Mouse (Mus musculus): ENCODE measurements at regions not wholly inside any gene's neighbourhood (a gene's known extent, or its start where the extent isn't known, plus 50 kb on each side); places are given as distances from the start of the nearest gene placed in this dataset.

GRCm38 (mm10) chr12:32683375-32683774 lies 136.0 kb upstream of the Nampt start:
- WGBS: 90% methylated on average over 2 of the region's 2 CpGs
- no peak overlapping the region for H3K27ac ChIP-seq (ENCODE audit: low read depth, low read length)
- no peak overlapping the region for H3K9ac ChIP-seq (ENCODE audit: low read depth, low read length)

GRCm38 (mm10) chr12:32685788-32686385 lies 133.5 kb upstream of the Nampt start:
- Histone ChIP-seq H3K4me3 (ENCODE audit: low read length) (no peak overlapping the region), H3K9me3 (ENCODE audit: control insufficient read depth, low read length) (no peaks in the 10 kb centered on the region), H3K36me3 (ENCODE audit: control insufficient read depth, insufficient read depth, low read length) (no peaks in the 10 kb centered on the region), H3K9ac (ENCODE audit: low read depth, low read length) (no peak overlapping the region), H3K4me1 (ENCODE audit: control insufficient read depth, insufficient read depth, low read length) (no peaks in the 10 kb centered on the region), H3K4me2 (replicated peaks; ENCODE audit: low read depth, low read length) (no peak overlapping the region), H3K27ac (ENCODE audit: low read depth, low read length) (no peak overlapping the region), H3K27me3 (ENCODE audit: control insufficient read depth, insufficient read depth, low read length) (no peaks in the 10 kb centered on the region)
- 84% methylated on average over 7 of the region's 7 CpGs for WGBS
- ATAC-seq (ENCODE audit: low FRiP score, low TSS enrichment): no peak

More at GRCm38 (mm10) chr12:32683375-32683774, 136.0 kb upstream of the Nampt start:
- H3K9me3 ChIP-seq (ENCODE audit: control insufficient read depth, low read length): no peaks in the 10 kb centered on the region
- no peak for ATAC-seq (ENCODE audit: low FRiP score, low TSS enrichment)
- H3K4me2 ChIP-seq (replicated peaks; ENCODE audit: low read depth, low read length): no peak overlapping the region
- H3K36me3 ChIP-seq (ENCODE audit: control insufficient read depth, insufficient read depth, low read length): no peaks in the 10 kb centered on the region
- H3K4me1 ChIP-seq (ENCODE audit: control insufficient read depth, insufficient read depth, low read length): no peaks in the 10 kb centered on the region
- H3K4me3 ChIP-seq (ENCODE audit: low read length): no peak overlapping the region
- no peaks in the 10 kb centered on the region for H3K27me3 ChIP-seq (ENCODE audit: control insufficient read depth, insufficient read depth, low read length)

- H3K9ac ChIP-seq (ENCODE audit: low read depth, low read length): no peak overlapping the region
- H3K27ac ChIP-seq (ENCODE audit: low read depth, low read length): no peak overlapping the region
- H3K36me3 ChIP-seq (ENCODE audit: control insufficient read depth, insufficient read depth, low read length): no peaks in the 10 kb centered on the region
- H3K4me2 ChIP-seq (replicated peaks; ENCODE audit: low read depth, low read length): no peak overlapping the region
- H3K27me3 ChIP-seq (ENCODE audit: control insufficient read depth, insufficient read depth, low read length): no peaks in the 10 kb centered on the region
- no peak overlapping the region for H3K4me3 ChIP-seq (ENCODE audit: low read length)
- no peak for ATAC-seq (ENCODE audit: low FRiP score, low TSS enrichment)
- H3K4me1 ChIP-seq (ENCODE audit: control insufficient read depth, insufficient read depth, low read length): no peaks in the 10 kb centered on the region
- H3K9me3 ChIP-seq (ENCODE audit: control insufficient read depth, low read length): no peaks in the 10 kb centered on the region
- WGBS: 92% methylated on average over 4 of the region's 4 CpGs
These were observed 130.0 kb upstream of the Nampt start for GRCm38 (mm10) chr12:32689361-32689760.

GRCm38 (mm10) chr12:32690096-32690495 lies 129.2 kb upstream of the Nampt start:
- H3K4me3 ChIP-seq (ENCODE audit: low read length): no peak overlapping the region
- no peaks in the 10 kb centered on the region for H3K27me3 ChIP-seq (ENCODE audit: control insufficient read depth, insufficient read depth, low read length)
- 83% methylated on average over 2 of the region's 2 CpGs for WGBS
- no peak for ATAC-seq (ENCODE audit: low FRiP score, low TSS enrichment)
- H3K4me2 ChIP-seq (replicated peaks; ENCODE audit: low read depth, low read length): no peak overlapping the region
- no peaks in the 10 kb centered on the region for H3K9me3 ChIP-seq (ENCODE audit: control insufficient read depth, low read length)
- H3K36me3 ChIP-seq (ENCODE audit: control insufficient read depth, insufficient read depth, low read length): no peaks in the 10 kb centered on the region
- H3K9ac ChIP-seq (ENCODE audit: low read depth, low read length): no peak overlapping the region
- H3K4me1 ChIP-seq (ENCODE audit: control insufficient read depth, insufficient read depth, low read length): no peaks in the 10 kb centered on the region
- H3K27ac ChIP-seq (ENCODE audit: low read depth, low read length): no peak overlapping the region

- 39% methylated on average over 8 of the region's 8 CpGs for WGBS
- no peaks in the 10 kb centered on the region for H3K9me3 ChIP-seq (ENCODE audit: control insufficient read depth, low read length)
- no peaks in the 10 kb centered on the region for H3K36me3 ChIP-seq (ENCODE audit: control insufficient read depth, insufficient read depth, low read length)
- H3K4me1 ChIP-seq (ENCODE audit: control insufficient read depth, insufficient read depth, low read length): no peaks in the 10 kb centered on the region
- H3K27ac ChIP-seq (ENCODE audit: low read depth, low read length): no peak overlapping the region
- H3K4me3 ChIP-seq (ENCODE audit: low read length): no peak overlapping the region
- H3K27me3 ChIP-seq (ENCODE audit: control insufficient read depth, insufficient read depth, low read length): no peaks in the 10 kb centered on the region
- peak; percentile 71; the same call in 1 of the 2 replicates for ATAC-seq (ENCODE audit: low FRiP score, low TSS enrichment)
- no peak overlapping the region for H3K4me2 ChIP-seq (replicated peaks; ENCODE audit: low read depth, low read length)
- no peak overlapping the region for H3K9ac ChIP-seq (ENCODE audit: low read depth, low read length)
These were observed 127.1 kb upstream of the Nampt start for GRCm38 (mm10) chr12:32692081-32692819.

GRCm38 (mm10) chr12:32692962-32693361 lies 126.4 kb upstream of the Nampt start:
- H3K36me3 ChIP-seq (ENCODE audit: control insufficient read depth, insufficient read depth, low read length): no peaks in the 10 kb centered on the region
- H3K4me1 ChIP-seq (ENCODE audit: control insufficient read depth, insufficient read depth, low read length): no peaks in the 10 kb centered on the region
- no peak overlapping the region for H3K27ac ChIP-seq (ENCODE audit: low read depth, low read length)
- ATAC-seq (ENCODE audit: low FRiP score, low TSS enrichment): no peak
- H3K9me3 ChIP-seq (ENCODE audit: control insufficient read depth, low read length): no peaks in the 10 kb centered on the region
- no peak overlapping the region for H3K4me2 ChIP-seq (replicated peaks; ENCODE audit: low read depth, low read length)
- no peak overlapping the region for H3K4me3 ChIP-seq (ENCODE audit: low read length)
- H3K9ac ChIP-seq (ENCODE audit: low read depth, low read length): no peak overlapping the region
- no peaks in the 10 kb centered on the region for H3K27me3 ChIP-seq (ENCODE audit: control insufficient read depth, insufficient read depth, low read length)
- WGBS: 42% methylated on average over 7 of the region's 7 CpGs

- ATAC-seq (ENCODE audit: low FRiP score, low TSS enrichment): no peak
- H3K27ac ChIP-seq (ENCODE audit: low read depth, low read length): no peak overlapping the region
- H3K4me3 ChIP-seq (ENCODE audit: low read length): no peak overlapping the region
- H3K9ac ChIP-seq (ENCODE audit: low read depth, low read length): no peak overlapping the region
- no peaks in the 10 kb centered on the region for H3K27me3 ChIP-seq (ENCODE audit: control insufficient read depth, insufficient read depth, low read length)
- no peaks in the 10 kb centered on the region for H3K36me3 ChIP-seq (ENCODE audit: control insufficient read depth, insufficient read depth, low read length)
- H3K4me1 ChIP-seq (ENCODE audit: control insufficient read depth, insufficient read depth, low read length): no peaks in the 10 kb centered on the region
- WGBS: 87% methylated on average over 1 of the region's 1 CpGs
- no peak overlapping the region for H3K4me2 ChIP-seq (replicated peaks; ENCODE audit: low read depth, low read length)
- no peaks in the 10 kb centered on the region for H3K9me3 ChIP-seq (ENCODE audit: control insufficient read depth, low read length)
These were observed 125.7 kb upstream of the Nampt start for GRCm38 (mm10) chr12:32693678-32694077.

- no peak overlapping the region for H3K27ac ChIP-seq (ENCODE audit: low read depth, low read length)
- H3K9me3 ChIP-seq (ENCODE audit: control insufficient read depth, low read length): no peaks in the 10 kb centered on the region
- no peaks in the 10 kb centered on the region for H3K4me1 ChIP-seq (ENCODE audit: control insufficient read depth, insufficient read depth, low read length)
- H3K27me3 ChIP-seq (ENCODE audit: control insufficient read depth, insufficient read depth, low read length): no peaks in the 10 kb centered on the region
- no peaks in the 10 kb centered on the region for H3K36me3 ChIP-seq (ENCODE audit: control insufficient read depth, insufficient read depth, low read length)
- no peak overlapping the region for H3K4me3 ChIP-seq (ENCODE audit: low read length)
- H3K9ac ChIP-seq (ENCODE audit: low read depth, low read length): no peak overlapping the region
- ATAC-seq (ENCODE audit: low FRiP score, low TSS enrichment): peak; percentile 69; the same call in 1 of the 2 replicates
- 35% methylated on average over 2 of the region's 2 CpGs for WGBS
- H3K4me2 ChIP-seq (replicated peaks; ENCODE audit: low read depth, low read length): no peak overlapping the region
These were observed 122.5 kb upstream of the Nampt start for GRCm38 (mm10) chr12:32696832-32697231.

GRCm38 (mm10) chr12:32709188-32709587 lies 110.2 kb upstream of the Nampt start:
- no peaks in the 10 kb centered on the region for H3K4me1 ChIP-seq (ENCODE audit: control insufficient read depth, insufficient read depth, low read length)
- no peak overlapping the region for H3K4me3 ChIP-seq (ENCODE audit: low read length)
- H3K27me3 ChIP-seq (ENCODE audit: control insufficient read depth, insufficient read depth, low read length): no peaks in the 10 kb centered on the region
- WGBS: 96% methylated on average over 10 of the region's 10 CpGs
- H3K9ac ChIP-seq (ENCODE audit: low read depth, low read length): no peak overlapping the region
- H3K36me3 ChIP-seq (ENCODE audit: control insufficient read depth, insufficient read depth, low read length): no peaks in the 10 kb centered on the region
- no peak overlapping the region for H3K4me2 ChIP-seq (replicated peaks; ENCODE audit: low read depth, low read length)
- no peak overlapping the region for H3K27ac ChIP-seq (ENCODE audit: low read depth, low read length)
- no peaks in the 10 kb centered on the region for H3K9me3 ChIP-seq (ENCODE audit: control insufficient read depth, low read length)
- no peak for ATAC-seq (ENCODE audit: low FRiP score, low TSS enrichment)

Data from kidney, embryonic 14.5 days (tissue).